Mouse (Mus musculus) Patski (cell line): ENCODE measurements around the gene Pf4. TPM values are rescaled to one million over a fixed set of nuclear protein-coding genes. Genes with fewer than 3 reads are reported as not detected.

Source experiments
- ATAC-seq: fragments of 100-300 bp; one replicate; pipeline ENCODE4 v1.8.0; 2021
- CTCF ChIA-PET: fragments of 350-600 bp; sonication (Branson Sonifier 250); formaldehyde crosslinking; loops from one replicate; lab custom pipeline; 2022; ENCODE audit warnings: inconsistent platforms; lab: Charles Lee
- POLR2A ChIA-PET: fragments of 350-600 bp; sonication (Branson Sonifier 250); formaldehyde crosslinking; loops from one replicate; lab custom pipeline; 2022; ENCODE audit warnings: antibody characterized with exemption, inconsistent platforms; lab: Charles Lee
- DNase-seq: peaks from one replicate; pipeline ENCODE4 v3.0.0-alpha.2; 2011; ENCODE audit warnings: low read depth, low spot score
- H3K27me3 ChIP-seq: fragments of 371-371 bp; one replicate; pipeline ENCODE4 v1.5.1; 2021
- CTCF ChIP-seq: fragments of 100-300 bp; IDR thresholded peaks from one replicate; pipeline ENCODE4 v1.5.1; 2021
- in situ Hi-C: fragments of 300-500 bp; cut with MboI; formaldehyde crosslinking; loops from 3 replicates; pipeline ENCODE4 v1.11.1; 2018; ENCODE audit warnings: low pct_unique_long_range_greater_than_20kb, mixed read lengths
- polyA plus RNA-seq: library from polyadenylated mRNA; unstranded; gene quantifications from one replicate; pipeline ENCODE4 v1.2.3, GENCODE M21; 2021

Gene Pf4
- not detected for polyA plus RNA-seq

DNA sequence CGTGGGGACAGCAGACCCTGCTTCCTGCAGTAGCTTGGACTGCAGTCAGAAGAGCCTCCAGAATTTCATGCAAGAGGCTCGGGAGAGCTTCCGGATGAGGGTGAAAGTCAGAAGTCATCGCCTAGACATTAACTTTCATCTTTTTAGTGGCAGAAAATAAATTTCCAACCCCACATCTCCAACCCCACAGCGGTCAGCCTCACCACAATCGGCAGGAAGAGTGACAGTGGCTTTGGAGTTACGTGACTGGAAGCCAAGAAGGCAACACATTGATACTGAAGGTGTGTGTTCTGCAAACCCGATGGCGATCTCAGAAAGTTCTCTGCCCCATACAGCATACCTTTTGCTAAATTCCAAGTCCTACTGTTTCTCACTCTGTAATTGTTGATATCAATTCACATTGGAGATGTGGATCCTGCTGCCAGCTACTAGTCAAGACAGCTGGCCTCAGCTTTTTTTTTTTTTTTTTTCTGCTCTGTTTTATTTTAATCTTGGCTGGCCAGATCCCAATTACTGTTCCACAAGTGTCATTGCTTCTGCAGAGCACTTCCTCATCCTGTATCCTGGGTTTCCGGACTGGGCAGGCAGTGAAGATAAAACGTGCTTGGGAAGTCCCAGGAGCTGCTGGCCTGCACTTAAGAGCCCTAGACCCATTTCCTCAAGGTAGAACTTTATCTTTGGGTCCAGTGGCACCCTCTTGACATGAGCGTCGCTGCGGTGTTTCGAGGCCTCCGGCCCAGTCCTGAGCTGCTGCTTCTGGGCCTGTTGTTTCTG lies at the start of gene Pf4:
Gene Pf4, plus strand, starts transcription at position 556 of the 774 bp plus-strand sequence.
- in situ Hi-C loops, result no loop called here
- TF ChIP-seq CTCF, result no peak
- DNase-seq (no peak), ATAC-seq (no peak)
- POLR2A ChIA-PET, result interaction anchor here (1.2 kb wide), 1 partner anchor 13 kb away, joined by 3 read pairs; the partner anchor contains the start of gene Cxcl5
- CTCF ChIA-PET, result interaction anchor here (1.5 kb wide), 1 partner anchor 13 kb away, joined by 8 read pairs; the partner anchor contains the start of gene Cxcl3
- H3K27me3 ChIP-seq, result no peaks in the 10 kb centered on the region

DNA sequence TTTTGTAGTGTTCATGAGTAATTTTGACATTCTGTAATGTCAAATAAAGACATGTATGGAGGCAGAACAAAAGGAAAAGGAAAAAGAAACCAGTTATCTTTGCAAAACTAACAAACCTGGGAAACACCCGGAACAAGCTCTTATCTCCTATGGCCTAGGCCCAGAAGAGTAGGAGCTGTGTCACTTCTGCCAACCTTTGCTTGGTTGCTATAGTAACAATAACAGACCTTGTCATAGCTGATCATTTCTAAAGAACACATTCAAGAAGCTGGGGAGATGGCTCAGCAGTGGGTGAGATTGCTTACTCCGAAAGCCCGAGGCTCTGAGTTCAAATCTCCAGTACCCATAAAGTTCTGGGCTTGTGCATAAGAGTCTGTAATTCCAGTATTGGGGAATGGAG lies 49.6 kb upstream of the Pf4 start:
- CTCF ChIA-PET, result interaction anchor here (1.2 to 1.5 kb wide), 3 partner anchors 12 to 57 kb away, joined by 3 to 4 read pairs (median 3); no protein-coding TSS in a partner anchor
- TF ChIP-seq CTCF, result no peak
- H3K27me3 ChIP-seq, result no peaks in the 10 kb centered on the region
- ATAC-seq (no peak), DNase-seq (no peak)
- in situ Hi-C loops, result no loop called here
- POLR2A ChIA-PET, result interaction anchor here (1.0 kb wide), 1 partner anchor 15 kb away, joined by 3 read pairs; no protein-coding TSS in a partner anchor

DNA sequence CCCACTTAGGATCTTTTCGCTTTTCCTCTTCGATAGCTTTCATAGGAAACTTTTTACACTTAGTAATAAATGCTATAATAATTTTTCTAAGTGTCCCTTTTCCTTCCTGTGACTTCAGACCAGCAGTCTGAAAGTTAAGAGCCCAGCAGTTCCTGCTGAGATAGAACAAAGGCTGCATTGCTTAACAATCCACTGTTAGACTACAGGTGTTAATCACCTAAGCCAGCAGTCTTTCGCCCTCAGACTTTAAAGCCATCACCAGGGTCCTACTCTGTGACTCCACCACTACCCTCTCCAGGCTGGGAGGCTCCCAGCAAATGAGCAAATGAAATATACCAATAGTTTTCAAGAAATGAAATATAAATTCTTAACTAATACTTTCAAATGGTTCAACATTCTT lies 44.0 kb upstream of the Pf4 start:
- ATAC-seq, result no peak
- ChIA-PET CTCF (no interaction called here), POLR2A (no interaction called here)
- in situ Hi-C loops, result no loop called here
- TF ChIP-seq CTCF, result no peak
- no peak for DNase-seq
- no peaks in the 10 kb centered on the region for H3K27me3 ChIP-seq

- POLR2A ChIA-PET, result no interaction called here
Observed at GRCm38 (mm10) chr5:90731480-90731879, 40.8 kb upstream of the Pf4 start.

GRCm38 (mm10) chr5:90742029-90742428 lies 30.2 kb upstream of the Pf4 start:
- no peak for TF ChIP-seq CTCF
- ATAC-seq (no peak), DNase-seq (no peak)
- in situ Hi-C loops, result no loop called here
- POLR2A ChIA-PET, result no interaction called here
- CTCF ChIA-PET, result interaction anchor here (1.3 to 1.6 kb wide), 2 partner anchors 10 to 29 kb away, joined by 3 to 5 read pairs; no protein-coding TSS in a partner anchor
- H3K27me3 ChIP-seq, result no peaks in the 10 kb centered on the region

More at GRCm38 (mm10) chr5:90731480-90731879, 40.8 kb upstream of the Pf4 start:
- ATAC-seq (peak; percentile 62), DNase-seq (peak; percentile 75)
- CTCF ChIA-PET, result interaction anchor here (0.8 kb wide), 1 partner anchor 40 kb away, joined by 3 read pairs; no protein-coding TSS in a partner anchor
- no peaks in the 10 kb centered on the region for H3K27me3 ChIP-seq
- in situ Hi-C loops, result no loop called here
- no peak for TF ChIP-seq CTCF

DNA sequence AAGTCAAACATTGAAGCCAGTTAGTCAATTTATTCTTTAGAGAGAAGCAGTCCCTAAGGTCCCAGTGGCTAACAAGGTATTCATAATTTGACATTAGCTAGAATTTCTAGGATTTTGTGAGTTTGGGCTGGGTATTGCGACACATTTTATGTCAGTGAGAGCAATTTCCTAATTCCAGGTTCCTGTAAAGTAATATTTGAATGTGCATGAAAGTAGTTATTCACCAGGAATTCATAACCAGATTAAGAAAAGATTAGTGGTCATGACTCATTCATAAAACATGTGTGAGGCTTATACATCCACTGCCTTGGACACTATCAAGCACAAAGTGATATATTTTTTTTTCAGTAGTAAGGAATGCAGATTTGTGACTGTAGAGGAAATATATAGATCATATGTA lies 18.3 kb upstream of the Pf4 start:
- CTCF ChIA-PET, result interaction anchor here (0.7 kb wide), 1 partner anchor 45 kb away, joined by 3 read pairs; no protein-coding TSS in a partner anchor
- in situ Hi-C loops, result no loop called here
- DNase-seq (peak; percentile 76), ATAC-seq (no peak)
- POLR2A ChIA-PET, result no interaction called here
- TF ChIP-seq CTCF, result no peak
- H3K27me3 ChIP-seq, result no peaks in the 10 kb centered on the region

- ATAC-seq (peak; percentile 86), DNase-seq (peak; percentile 94)
- in situ Hi-C loops, result no loop called here
- no peaks in the 10 kb centered on the region for H3K27me3 ChIP-seq
- no peak for TF ChIP-seq CTCF
- CTCF ChIA-PET, result interaction anchor here (0.9 to 2.8 kb wide), 8 partner anchors 10 to 132 kb away, joined by 3 to 12 read pairs (median 4); partner anchors contain the start of genes Cxcl1, Cxcl3 and Ppbp
- POLR2A ChIA-PET, result interaction anchor here (0.7 to 2.1 kb wide), 3 partner anchors 42 to 125 kb away, joined by 4 to 7 read pairs (median 5); no protein-coding TSS in a partner anchor
Observed at GRCm38 (mm10) chr5:90758020-90758605, 14.1 kb upstream of the Pf4 start.

DNA sequence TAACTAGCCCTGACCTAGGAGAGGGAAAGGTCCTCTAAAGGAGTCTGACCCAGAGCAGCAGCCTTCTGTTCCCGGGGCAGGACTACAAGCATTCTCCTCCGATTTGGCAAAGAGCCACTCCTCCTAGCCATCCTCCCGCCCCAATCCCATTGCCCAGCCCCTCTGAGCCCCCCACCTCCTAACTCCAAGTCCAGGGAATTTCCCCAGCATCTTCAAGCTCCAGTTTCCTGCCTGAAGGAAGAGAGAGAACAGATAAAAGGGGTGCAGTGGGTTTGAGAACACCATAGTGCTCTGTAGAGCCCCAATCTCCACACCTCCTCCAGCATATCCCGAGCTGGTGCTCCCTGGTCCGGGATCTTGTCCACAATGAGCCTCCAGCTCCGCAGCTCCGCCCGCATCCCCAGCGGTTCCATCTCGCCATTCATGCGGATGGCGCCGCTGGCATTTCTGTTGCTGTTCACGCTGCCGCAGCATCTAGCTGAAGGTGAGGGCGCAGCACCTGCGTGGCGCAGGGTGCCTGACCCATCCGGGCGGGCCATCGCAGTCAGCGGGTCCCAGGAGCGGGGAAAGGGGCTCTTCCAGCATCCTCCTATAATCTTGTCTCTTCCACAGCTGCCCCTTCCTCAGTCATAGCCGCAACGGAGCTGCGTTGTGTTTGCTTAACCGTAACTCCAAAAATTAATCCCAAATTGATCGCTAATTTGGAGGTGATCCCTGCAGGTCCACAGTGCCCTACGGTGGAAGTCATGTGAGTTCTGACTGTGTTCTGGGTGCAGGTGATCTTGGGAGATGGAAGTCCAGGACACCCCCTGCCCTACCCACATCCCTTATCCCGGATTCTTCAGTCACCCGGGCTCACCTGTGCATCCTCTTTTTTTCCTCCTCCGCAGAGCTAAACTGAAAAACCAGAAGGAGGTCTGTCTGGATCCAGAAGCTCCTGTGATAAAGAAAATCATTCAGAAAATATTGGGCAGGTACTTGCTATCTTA lies 12.9 kb upstream of the Pf4 start, which contains the start of gene Cxcl5:
Gene Cxcl5, plus strand, starts transcription at position 284 of the 989 bp plus-strand sequence.
- in situ Hi-C loops, result no loop called here
- ChIA-PET CTCF (interaction anchor here (0.9 to 2.8 kb wide), 11 partner anchors 8 to 131 kb away, joined by 3 to 12 read pairs (median 5); partner anchors contain the start of genes Cxcl1, Cxcl3 and Ppbp), POLR2A (interaction anchor here (0.9 to 2.1 kb wide), 5 partner anchors 9 to 122 kb away, joined by 3 to 10 read pairs (median 3); partner anchors contain the start of genes Pf4 and Ppbp)
- no peak for TF ChIP-seq CTCF
- no peak for DNase-seq
- no peaks in the 10 kb centered on the region for H3K27me3 ChIP-seq
- peak; percentile 40 for ATAC-seq

DNA sequence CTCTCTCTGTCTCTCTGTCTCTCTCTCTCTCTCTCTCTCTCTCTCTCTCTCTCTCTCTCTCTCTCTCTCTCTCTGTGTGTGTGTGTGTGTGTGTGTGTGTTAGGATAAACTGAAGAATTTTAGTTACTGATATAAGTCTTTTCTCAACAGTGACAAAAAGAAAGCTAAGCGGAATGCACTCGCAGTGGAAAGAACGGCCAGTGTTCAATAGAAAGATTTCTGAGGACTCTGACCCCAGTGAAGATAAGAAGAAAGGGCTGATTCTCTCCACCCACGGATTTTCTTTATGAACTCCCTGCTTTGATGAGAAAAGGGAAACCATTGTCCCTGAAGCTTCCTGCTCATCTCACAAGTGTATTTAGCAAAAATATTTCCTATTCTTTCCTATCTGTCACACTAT lies 11.9 kb upstream of the Pf4 start:
- in situ Hi-C loops, result no loop called here
- POLR2A ChIA-PET, result interaction anchor here (0.6 to 1.2 kb wide), 2 partner anchors 10 to 26 kb away, joined by 3 read pairs; no protein-coding TSS in a partner anchor
- DNase-seq (no peak), ATAC-seq (no peak)
- TF ChIP-seq CTCF, result no peak
- CTCF ChIA-PET, result interaction anchor here (1.0 to 2.8 kb wide), 5 partner anchors 10 to 98 kb away, joined by 3 to 12 read pairs (median 6); partner anchors contain the start of gene Cxcl3
- H3K27me3 ChIP-seq, result no peaks in the 10 kb centered on the region
